Mouse (Mus musculus): ENCODE results near the gene Cd200r1. TPM values are rescaled to one million over a fixed set of nuclear protein-coding genes. Genes with fewer than 3 reads are reported as not detected.

Gene Cd200r1
- 1.1 and 1.2 TPM in 2 replicates for polyA plus RNA-seq (2015; fragmentation: Nextera tagmentation; extraction: Ambion mirVana)

DNA sequence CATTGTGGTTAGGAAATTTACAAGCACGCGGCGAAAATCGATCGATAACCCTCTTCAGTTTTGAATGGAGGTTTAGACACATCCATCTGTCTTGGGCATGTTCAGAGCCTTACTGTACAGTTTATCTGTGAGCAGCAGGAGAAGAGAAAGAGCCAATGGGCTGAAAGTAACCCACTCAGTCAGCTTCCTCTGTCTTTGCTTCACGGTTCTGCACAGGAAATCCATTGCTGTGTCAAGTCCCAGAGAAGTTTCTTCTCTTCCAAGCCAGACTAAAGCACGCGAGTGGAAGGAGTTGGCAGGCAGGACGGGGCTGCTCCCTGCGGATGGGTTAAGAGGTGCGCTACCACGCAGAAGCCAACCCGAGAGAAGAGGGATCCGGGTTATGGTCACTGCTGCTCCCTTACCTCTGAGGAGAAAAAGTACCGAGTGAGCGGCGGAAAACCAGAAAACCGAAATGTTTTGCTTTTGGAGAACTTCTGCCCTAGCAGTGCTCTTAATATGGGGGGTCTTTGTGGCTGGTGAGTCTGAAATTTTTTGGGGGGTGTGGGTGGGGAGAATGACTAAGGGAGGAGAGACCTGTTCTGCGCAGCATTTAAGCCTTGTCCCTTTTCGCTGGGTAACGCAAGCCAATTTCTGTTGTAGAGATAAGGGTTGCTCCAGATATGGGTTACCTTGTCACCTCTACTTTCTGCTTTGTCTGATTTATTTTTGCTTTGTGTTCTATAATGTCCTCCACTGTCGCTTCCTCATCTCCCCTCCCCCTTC is at the start of gene Cd200r1:
Gene Cd200r1 (plus strand): TSS at position 182 of the 765 bp plus-strand sequence.
- ATAC-seq: no peak

DNA sequence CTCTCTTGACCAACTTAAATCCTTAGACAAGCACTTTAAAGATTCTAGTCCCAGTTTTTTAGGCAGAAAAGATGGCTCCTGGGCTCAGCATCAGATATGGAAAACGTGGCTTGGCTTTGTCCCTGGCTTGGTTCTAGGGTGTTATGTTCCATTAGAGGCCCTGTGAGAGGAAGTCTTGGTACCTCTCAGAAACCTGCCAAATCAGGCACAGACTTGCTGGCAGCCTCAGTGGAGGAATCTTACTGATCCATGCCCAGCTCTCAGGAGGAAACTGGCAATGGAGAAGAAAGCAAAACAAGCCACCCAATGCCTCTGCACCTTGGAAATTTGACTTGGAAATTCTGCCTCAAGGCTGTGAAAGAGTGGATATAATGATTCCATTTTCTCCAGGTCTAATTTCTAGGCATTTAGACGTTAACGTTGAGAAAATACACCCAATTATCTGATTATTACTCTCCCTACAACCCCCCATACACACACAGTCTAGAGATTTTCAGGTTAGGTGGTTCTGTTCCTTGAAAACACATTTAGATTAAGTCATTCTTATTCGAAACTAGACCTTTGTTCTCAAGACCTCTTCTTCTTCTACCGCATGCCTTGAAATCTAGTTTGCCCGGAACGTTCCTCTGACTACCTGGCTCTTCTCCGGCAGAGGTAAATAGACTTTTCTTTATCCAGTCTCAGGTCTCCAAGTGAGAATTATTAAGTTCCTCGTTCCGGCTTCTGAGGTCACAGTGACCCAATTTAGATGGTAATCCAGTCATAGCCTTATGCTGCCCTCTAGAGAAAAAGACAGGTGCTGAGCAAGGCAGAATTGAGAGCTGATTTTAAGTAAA is 49.0 kb upstream of the Cd200r1 start:
- H3K4me3 ChIP-seq (ENCODE audit: low read length): no peak overlapping the region
- 35% methylated on average over 10 of the region's 10 CpGs for WGBS
- no peak overlapping the region for H3K9ac ChIP-seq (ENCODE audit: low read depth, low read length)
- H3K27me3 ChIP-seq (replicated peaks; ENCODE audit: control insufficient read depth, insufficient read depth, low read length): no peaks in the 10 kb centered on the region
- H3K4me2 ChIP-seq (ENCODE audit: low read depth, low read length): no peak overlapping the region
- H3K36me3 ChIP-seq (ENCODE audit: control insufficient read depth, insufficient read depth, low read length): no peaks in the 10 kb centered on the region
- ATAC-seq: peak; percentile 79
- H3K4me1 ChIP-seq (ENCODE audit: control insufficient read depth, insufficient read depth, low read length): no peaks in the 10 kb centered on the region
- no peak overlapping the region for H3K27ac ChIP-seq (ENCODE audit: low read length)
- no peaks in the 10 kb centered on the region for H3K9me3 ChIP-seq (ENCODE audit: control insufficient read depth, low read length)

More for the DNA sequence above, at the start of gene Cd200r1:
- WGBS: 77% methylated on average over 22 of the region's 22 CpGs
- Histone ChIP-seq H3K4me3 (ENCODE audit: low read length) (0 out of 2 replicates have a peak within 1 kb of the TSS, but pooled peaks have one; percentile 11), H3K36me3 (ENCODE audit: control insufficient read depth, insufficient read depth, low read length) (no peaks in the 10 kb centered on the region), H3K9ac (ENCODE audit: low read depth, low read length) (no peak within 1 kb of the TSS), H3K4me2 (ENCODE audit: low read depth, low read length) (no peak within 1 kb of the TSS), H3K27me3 (replicated peaks; ENCODE audit: control insufficient read depth, insufficient read depth, low read length) (no peaks in the 10 kb centered on the region), H3K4me1 (ENCODE audit: control insufficient read depth, insufficient read depth, low read length) (no peaks in the 10 kb centered on the region), H3K27ac (ENCODE audit: low read length) (no peak within 1 kb of the TSS), H3K9me3 (ENCODE audit: control insufficient read depth, low read length) (no peaks in the 10 kb centered on the region)

- no peak overlapping the region for H3K4me2 ChIP-seq (ENCODE audit: low read depth, low read length)
- H3K9me3 ChIP-seq (ENCODE audit: control insufficient read depth, low read length): no peaks in the 10 kb centered on the region
- peak; percentile 42 for ATAC-seq
- H3K9ac ChIP-seq (ENCODE audit: low read depth, low read length): no peak overlapping the region
- no peaks in the 10 kb centered on the region for H3K4me1 ChIP-seq (ENCODE audit: control insufficient read depth, insufficient read depth, low read length)
- H3K27me3 ChIP-seq (replicated peaks; ENCODE audit: control insufficient read depth, insufficient read depth, low read length): no peaks in the 10 kb centered on the region
- H3K4me3 ChIP-seq (ENCODE audit: low read length): no peak overlapping the region
- no peak overlapping the region for H3K27ac ChIP-seq (ENCODE audit: low read length)
- WGBS: 63% methylated on average over 2 of the region's 2 CpGs
- H3K36me3 ChIP-seq (ENCODE audit: control insufficient read depth, insufficient read depth, low read length): no peaks in the 10 kb centered on the region
These were observed 48.3 kb upstream of the Cd200r1 start for GRCm38 (mm10) chr16:44717141-44717634.

- no peak overlapping the region for H3K4me3 ChIP-seq (ENCODE audit: low read length)
- no peak overlapping the region for H3K9ac ChIP-seq (ENCODE audit: low read depth, low read length)
- 74% methylated on average over 2 of the region's 2 CpGs for WGBS
- ATAC-seq: no peak
- no peak overlapping the region for H3K4me2 ChIP-seq (ENCODE audit: low read depth, low read length)
- H3K27ac ChIP-seq (ENCODE audit: low read length): no peak overlapping the region
- no peaks in the 10 kb centered on the region for H3K36me3 ChIP-seq (ENCODE audit: control insufficient read depth, insufficient read depth, low read length)
- no peaks in the 10 kb centered on the region for H3K9me3 ChIP-seq (ENCODE audit: control insufficient read depth, low read length)
- 0 out of 2 replicates have a peak, but pooled peaks cover 3% of the 10 kb centered on the region for H3K4me1 ChIP-seq (ENCODE audit: control insufficient read depth, insufficient read depth, low read length)
- H3K27me3 ChIP-seq (replicated peaks; ENCODE audit: control insufficient read depth, insufficient read depth, low read length): no peaks in the 10 kb centered on the region
These were observed 47.7 kb upstream of the Cd200r1 start for GRCm38 (mm10) chr16:44717838-44718237.

DNA sequence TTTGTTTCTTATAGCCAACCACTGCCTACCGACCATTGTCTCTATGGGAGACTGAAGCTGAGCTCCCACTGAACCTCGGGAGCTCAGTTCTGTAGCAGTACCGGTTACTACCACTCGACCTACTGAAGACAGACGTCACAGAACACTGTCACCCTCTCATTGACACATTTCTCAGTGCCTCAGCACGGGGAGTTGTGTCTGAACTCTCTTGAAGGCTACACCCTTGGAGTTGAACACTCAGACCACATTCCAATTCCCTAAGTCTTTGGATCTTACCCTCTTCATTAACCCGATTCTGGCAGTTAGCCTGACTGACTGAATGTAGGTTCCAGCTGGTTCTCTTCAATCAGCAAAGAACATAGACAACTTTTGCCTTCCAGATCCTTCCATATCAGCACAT is 46.2 kb upstream of the Cd200r1 start:
- no peaks in the 10 kb centered on the region for H3K27me3 ChIP-seq (replicated peaks; ENCODE audit: control insufficient read depth, insufficient read depth, low read length)
- peaks cover 8% of the 10 kb centered on the region; the same call in 1 of the 2 replicates for H3K4me1 ChIP-seq (ENCODE audit: control insufficient read depth, insufficient read depth, low read length)
- H3K4me3 ChIP-seq (ENCODE audit: low read length): no peak overlapping the region
- ATAC-seq: no peak
- H3K27ac ChIP-seq (ENCODE audit: low read length): no peak overlapping the region
- H3K36me3 ChIP-seq (ENCODE audit: control insufficient read depth, insufficient read depth, low read length): no peaks in the 10 kb centered on the region
- H3K4me2 ChIP-seq (ENCODE audit: low read depth, low read length): no peak overlapping the region
- no peak overlapping the region for H3K9ac ChIP-seq (ENCODE audit: low read depth, low read length)
- H3K9me3 ChIP-seq (ENCODE audit: control insufficient read depth, low read length): no peaks in the 10 kb centered on the region
- 81% methylated on average over 7 of the region's 7 CpGs for WGBS

DNA sequence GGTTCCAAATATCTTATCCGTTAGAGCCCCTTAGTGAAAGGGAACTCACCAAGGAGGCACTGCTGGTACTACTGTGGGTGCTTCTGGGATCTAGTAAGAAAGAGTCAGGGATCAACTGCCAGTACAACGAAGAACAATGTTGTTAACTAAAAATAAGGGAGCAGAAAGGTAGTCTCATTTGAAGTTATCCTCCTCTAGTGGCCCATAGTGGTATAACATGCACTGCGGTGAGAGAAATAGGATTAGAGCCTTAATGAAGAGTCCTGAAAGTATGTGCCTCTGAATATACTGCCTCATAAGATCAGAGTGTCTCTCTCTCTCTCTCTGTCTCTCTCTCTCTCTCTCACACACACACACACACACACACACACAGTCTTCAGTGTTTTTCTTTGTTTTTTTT is 45.0 kb upstream of the Cd200r1 start:
- Histone ChIP-seq H3K4me1 (ENCODE audit: control insufficient read depth, insufficient read depth, low read length) (peaks cover 12% of the 10 kb centered on the region), H3K27ac (ENCODE audit: low read length) (no peak overlapping the region), H3K4me2 (ENCODE audit: low read depth, low read length) (no peak overlapping the region), H3K36me3 (ENCODE audit: control insufficient read depth, insufficient read depth, low read length) (no peaks in the 10 kb centered on the region), H3K4me3 (ENCODE audit: low read length) (no peak overlapping the region), H3K9me3 (ENCODE audit: control insufficient read depth, low read length) (no peaks in the 10 kb centered on the region), H3K9ac (ENCODE audit: low read depth, low read length) (no peak overlapping the region), H3K27me3 (replicated peaks; ENCODE audit: control insufficient read depth, insufficient read depth, low read length) (no peaks in the 10 kb centered on the region)
- 85% methylated on average over 3 of the region's 3 CpGs for WGBS
- no peak for ATAC-seq

GRCm38 (mm10) chr16:44722666-44723065 is 42.9 kb upstream of the Cd200r1 start:
- no peak overlapping the region for H3K4me3 ChIP-seq (ENCODE audit: low read length)
- no peak overlapping the region for H3K9ac ChIP-seq (ENCODE audit: low read depth, low read length)
- H3K4me2 ChIP-seq (ENCODE audit: low read depth, low read length): no peak overlapping the region
- no peak for ATAC-seq
- no peak overlapping the region for H3K27ac ChIP-seq (ENCODE audit: low read length)
- H3K27me3 ChIP-seq (replicated peaks; ENCODE audit: control insufficient read depth, insufficient read depth, low read length): no peaks in the 10 kb centered on the region
- no peaks in the 10 kb centered on the region for H3K36me3 ChIP-seq (ENCODE audit: control insufficient read depth, insufficient read depth, low read length)
- WGBS: 69% methylated on average over 2 of the region's 2 CpGs
- no peaks in the 10 kb centered on the region for H3K9me3 ChIP-seq (ENCODE audit: control insufficient read depth, low read length)
- H3K4me1 ChIP-seq (ENCODE audit: control insufficient read depth, insufficient read depth, low read length): peaks cover 17% of the 10 kb centered on the region

- peak; percentile 99 for ATAC-seq
- no peaks in the 10 kb centered on the region for H3K9me3 ChIP-seq (ENCODE audit: control insufficient read depth, low read length)
- peak within 1 kb of the TSS; percentile 68 for H3K4me2 ChIP-seq (ENCODE audit: low read depth, low read length)
- no peaks in the 10 kb centered on the region for H3K27me3 ChIP-seq (replicated peaks; ENCODE audit: control insufficient read depth, insufficient read depth, low read length)
- under 1% methylated on average over 64 of the region's 64 CpGs for WGBS
- peak within 1 kb of the TSS; percentile 95 for H3K4me3 ChIP-seq (ENCODE audit: low read length)
- H3K4me1 ChIP-seq (ENCODE audit: control insufficient read depth, insufficient read depth, low read length): peaks cover 17% of the 10 kb centered on the region
- 0 out of 2 replicates have a peak, but pooled peaks cover 1% of the 10 kb centered on the region for H3K36me3 ChIP-seq (ENCODE audit: control insufficient read depth, insufficient read depth, low read length)
- peak within 1 kb of the TSS; percentile 95 for H3K9ac ChIP-seq (ENCODE audit: low read depth, low read length)
- peak within 1 kb of the TSS; percentile 94 for H3K27ac ChIP-seq (ENCODE audit: low read length)
These were observed 41.3 kb upstream of the Cd200r1 start, which contains the start of gene Nepro for GRCm38 (mm10) chr16:44724083-44724787. Gene Nepro (plus strand): TSS chr16:44724301.
